Mouse (Mus musculus): ENCODE data around the gene Gm9573. TPM values are rescaled to one million over a fixed set of nuclear protein-coding genes. Genes with fewer than 3 reads are reported as not detected.

Gene Gm9573
- polyA plus RNA-seq, 1 experiment from 2014 or later: not detected

GRCm38 (mm10) chr17:35617127-35617526 lies 9.3 kb downstream of the Gm9573 start:
- no peak overlapping the region for H3K4me3 ChIP-seq (ENCODE audit: low read depth, low read length)
- 78% methylated on average over 4 of the region's 4 CpGs for WGBS
- no peak overlapping the region for H3K4me2 ChIP-seq (ENCODE audit: low read depth, low read length)
- no peak overlapping the region for H3K9ac ChIP-seq (replicated peaks; ENCODE audit: low read depth, low read length)
- no peaks in the 10 kb centered on the region for H3K4me1 ChIP-seq (ENCODE audit: control insufficient read depth, insufficient read depth, low read length)
- no peaks in the 10 kb centered on the region for H3K27me3 ChIP-seq (ENCODE audit: control insufficient read depth, insufficient read depth, low read length)
- H3K36me3 ChIP-seq (ENCODE audit: control insufficient read depth, insufficient read depth, low read length): no peaks in the 10 kb centered on the region
- no peak overlapping the region for H3K27ac ChIP-seq (ENCODE audit: low read depth, low read length)
- H3K9me3 ChIP-seq (ENCODE audit: control insufficient read depth, low read length): no peaks in the 10 kb centered on the region
- no peak for ATAC-seq (ENCODE audit: low read depth)

- H3K4me1 ChIP-seq (ENCODE audit: control insufficient read depth, insufficient read depth, low read length): no peaks in the 10 kb centered on the region
- 65% methylated on average over 8 of the region's 8 CpGs for WGBS
These were observed 24.6 kb downstream of the Gm9573 start for GRCm38 (mm10) chr17:35601736-35602354.

GRCm38 (mm10) chr17:35601249-35601648 lies 25.2 kb downstream of the Gm9573 start, which contains the start of gene Sfta2:
Gene Sfta2 (plus strand): TSS chr17:35601549.
- Histone ChIP-seq H3K36me3 (ENCODE audit: control insufficient read depth, insufficient read depth, low read length) (no peaks in the 10 kb centered on the region), H3K4me1 (ENCODE audit: control insufficient read depth, insufficient read depth, low read length) (no peaks in the 10 kb centered on the region), H3K9ac (replicated peaks; ENCODE audit: low read depth, low read length) (no peak within 1 kb of the TSS), H3K9me3 (ENCODE audit: control insufficient read depth, low read length) (no peaks in the 10 kb centered on the region), H3K4me2 (ENCODE audit: low read depth, low read length) (no peak within 1 kb of the TSS), H3K27me3 (ENCODE audit: control insufficient read depth, insufficient read depth, low read length) (no peaks in the 10 kb centered on the region), H3K27ac (ENCODE audit: low read depth, low read length) (no peak within 1 kb of the TSS), H3K4me3 (ENCODE audit: low read depth, low read length) (no peak within 1 kb of the TSS)
- no peak for ATAC-seq (ENCODE audit: low read depth)
- 63% methylated on average over 2 of the region's 2 CpGs for WGBS

More at GRCm38 (mm10) chr17:35601736-35602354, 24.6 kb downstream of the Gm9573 start:
- Histone ChIP-seq H3K36me3 (ENCODE audit: control insufficient read depth, insufficient read depth, low read length) (no peaks in the 10 kb centered on the region), H3K9me3 (ENCODE audit: control insufficient read depth, low read length) (no peaks in the 10 kb centered on the region), H3K4me3 (ENCODE audit: low read depth, low read length) (no peak overlapping the region), H3K27ac (ENCODE audit: low read depth, low read length) (no peak overlapping the region), H3K9ac (replicated peaks; ENCODE audit: low read depth, low read length) (no peak overlapping the region), H3K4me2 (ENCODE audit: low read depth, low read length) (no peak overlapping the region), H3K27me3 (ENCODE audit: control insufficient read depth, insufficient read depth, low read length) (no peaks in the 10 kb centered on the region)
- no peak for ATAC-seq (ENCODE audit: low read depth)

- 95% methylated on average over 3 of the region's 3 CpGs for WGBS
- Histone ChIP-seq H3K4me3 (ENCODE audit: low read depth, low read length) (no peak overlapping the region), H3K4me2 (ENCODE audit: low read depth, low read length) (no peak overlapping the region), H3K36me3 (ENCODE audit: control insufficient read depth, insufficient read depth, low read length) (no peaks in the 10 kb centered on the region), H3K27ac (ENCODE audit: low read depth, low read length) (no peak overlapping the region), H3K4me1 (ENCODE audit: control insufficient read depth, insufficient read depth, low read length) (no peaks in the 10 kb centered on the region), H3K27me3 (ENCODE audit: control insufficient read depth, insufficient read depth, low read length) (no peaks in the 10 kb centered on the region), H3K9me3 (ENCODE audit: control insufficient read depth, low read length) (no peaks in the 10 kb centered on the region), H3K9ac (replicated peaks; ENCODE audit: low read depth, low read length) (no peak overlapping the region)
- no peak for ATAC-seq (ENCODE audit: low read depth)
These were observed 29.0 kb downstream of the Gm9573 start for GRCm38 (mm10) chr17:35597399-35597798.

GRCm38 (mm10) chr17:35594456-35594855 lies 32.0 kb downstream of the Gm9573 start:
- Histone ChIP-seq H3K9ac (replicated peaks; ENCODE audit: low read depth, low read length) (no peak overlapping the region), H3K27ac (ENCODE audit: low read depth, low read length) (no peak overlapping the region), H3K4me1 (ENCODE audit: control insufficient read depth, insufficient read depth, low read length) (no peaks in the 10 kb centered on the region), H3K36me3 (ENCODE audit: control insufficient read depth, insufficient read depth, low read length) (no peaks in the 10 kb centered on the region), H3K4me3 (ENCODE audit: low read depth, low read length) (no peak overlapping the region), H3K9me3 (ENCODE audit: control insufficient read depth, low read length) (no peaks in the 10 kb centered on the region), H3K4me2 (ENCODE audit: low read depth, low read length) (no peak overlapping the region), H3K27me3 (ENCODE audit: control insufficient read depth, insufficient read depth, low read length) (no peaks in the 10 kb centered on the region)
- whole genome bisulfite sequencing: 89% methylated on average over 7 of the region's 7 CpGs
- ATAC-seq (ENCODE audit: low read depth): no peak

- H3K36me3 ChIP-seq (ENCODE audit: control insufficient read depth, insufficient read depth, low read length): no peaks in the 10 kb centered on the region
- no peak for ATAC-seq (ENCODE audit: low read depth)
- H3K27ac ChIP-seq (ENCODE audit: low read depth, low read length): no peak overlapping the region
- H3K9me3 ChIP-seq (ENCODE audit: control insufficient read depth, low read length): no peaks in the 10 kb centered on the region
- H3K9ac ChIP-seq (replicated peaks; ENCODE audit: low read depth, low read length): no peak overlapping the region
- H3K4me3 ChIP-seq (ENCODE audit: low read depth, low read length): no peak overlapping the region
- 39% methylated on average over 4 of the region's 4 CpGs for WGBS
- no peaks in the 10 kb centered on the region for H3K4me1 ChIP-seq (ENCODE audit: control insufficient read depth, insufficient read depth, low read length)
- H3K4me2 ChIP-seq (ENCODE audit: low read depth, low read length): no peak overlapping the region
- H3K27me3 ChIP-seq (ENCODE audit: control insufficient read depth, insufficient read depth, low read length): no peaks in the 10 kb centered on the region
These were observed 32.7 kb downstream of the Gm9573 start for GRCm38 (mm10) chr17:35593786-35594185.

GRCm38 (mm10) chr17:35592131-35592530 lies 34.3 kb downstream of the Gm9573 start:
- H3K27ac ChIP-seq (ENCODE audit: low read depth, low read length): no peak overlapping the region
- no peaks in the 10 kb centered on the region for H3K36me3 ChIP-seq (ENCODE audit: control insufficient read depth, insufficient read depth, low read length)
- ATAC-seq (ENCODE audit: low read depth): no peak
- 91% methylated on average over 9 of the region's 9 CpGs for WGBS
- no peaks in the 10 kb centered on the region for H3K4me1 ChIP-seq (ENCODE audit: control insufficient read depth, insufficient read depth, low read length)
- no peak overlapping the region for H3K4me3 ChIP-seq (ENCODE audit: low read depth, low read length)
- H3K9ac ChIP-seq (replicated peaks; ENCODE audit: low read depth, low read length): no peak overlapping the region
- H3K9me3 ChIP-seq (ENCODE audit: control insufficient read depth, low read length): no peaks in the 10 kb centered on the region
- no peaks in the 10 kb centered on the region for H3K27me3 ChIP-seq (ENCODE audit: control insufficient read depth, insufficient read depth, low read length)
- no peak overlapping the region for H3K4me2 ChIP-seq (ENCODE audit: low read depth, low read length)

GRCm38 (mm10) chr17:35591731-35592130 lies 34.7 kb downstream of the Gm9573 start:
- ATAC-seq (ENCODE audit: low read depth): no peak
- Histone ChIP-seq H3K9me3 (ENCODE audit: control insufficient read depth, low read length) (no peaks in the 10 kb centered on the region), H3K4me1 (ENCODE audit: control insufficient read depth, insufficient read depth, low read length) (no peaks in the 10 kb centered on the region), H3K27ac (ENCODE audit: low read depth, low read length) (no peak overlapping the region), H3K36me3 (ENCODE audit: control insufficient read depth, insufficient read depth, low read length) (no peaks in the 10 kb centered on the region), H3K4me2 (ENCODE audit: low read depth, low read length) (no peak overlapping the region), H3K9ac (replicated peaks; ENCODE audit: low read depth, low read length) (no peak overlapping the region), H3K27me3 (ENCODE audit: control insufficient read depth, insufficient read depth, low read length) (no peaks in the 10 kb centered on the region), H3K4me3 (ENCODE audit: low read depth, low read length) (no peak overlapping the region)
- 92% methylated on average over 15 of the region's 15 CpGs for WGBS

- no peak overlapping the region for H3K9ac ChIP-seq (replicated peaks; ENCODE audit: low read depth, low read length)
- 55% methylated on average over 7 of the region's 7 CpGs for WGBS
- H3K36me3 ChIP-seq (ENCODE audit: control insufficient read depth, insufficient read depth, low read length): no peaks in the 10 kb centered on the region
- no peaks in the 10 kb centered on the region for H3K27me3 ChIP-seq (ENCODE audit: control insufficient read depth, insufficient read depth, low read length)
- H3K4me3 ChIP-seq (ENCODE audit: low read depth, low read length): no peak overlapping the region
- H3K4me2 ChIP-seq (ENCODE audit: low read depth, low read length): no peak overlapping the region
- H3K27ac ChIP-seq (ENCODE audit: low read depth, low read length): no peak overlapping the region; the same call in 1 of the 2 replicates
- no peaks in the 10 kb centered on the region for H3K4me1 ChIP-seq (ENCODE audit: control insufficient read depth, insufficient read depth, low read length)
- H3K9me3 ChIP-seq (ENCODE audit: control insufficient read depth, low read length): no peaks in the 10 kb centered on the region
- ATAC-seq (ENCODE audit: low read depth): 0 out of 2 replicates have a peak, but pooled peaks have one; percentile 65
These were observed 35.2 kb downstream of the Gm9573 start for GRCm38 (mm10) chr17:35591219-35591578.

Measured in neural tube, embryonic 14.5 days (tissue).